Mouse (Mus musculus): ENCODE results near the gene Treml1. TPM values are rescaled to one million over a fixed set of nuclear protein-coding genes. Genes with fewer than 3 reads are reported as not detected.

Treml1 gene
- total and polyA plus RNA-seq, 3 experiments: 0.34 to 6.7 TPM; not detected in 1

GRCm38 (mm10) chr17:48391446-48391845 lies 31.7 kb downstream of the Treml1 start:
- H3K36me3 ChIP-seq (replicated peaks): peaks cover 99% of the 10 kb centered on the region
- H3K4me1 ChIP-seq (ENCODE audit: insufficient read depth, low read depth, low read length): peaks cover 26% of the 10 kb centered on the region
- H3K4me3 ChIP-seq (ENCODE audit: low read depth, low read length): no peak overlapping the region
- no peak for ATAC-seq (ENCODE audit: extremely low read depth, insufficient number of reproducible peaks, low FRiP score, poor library complexity, severe bottlenecking)
- no peak for TF ChIP-seq TAL1 (conservative IDR thresholded peaks at IDR 0.05; ENCODE audit: low read depth, low read length)
- no peak for TF ChIP-seq GATA2 (IDR thresholded peaks at IDR 0.05; ENCODE audit: borderline replicate concordance, low read depth, low read length)
- TF ChIP-seq CTCF (IDR thresholded peaks at IDR 0.05; ENCODE audit: low read depth, low read length): no peak
- TF ChIP-seq POLR2AphosphoS5 (IDR thresholded peaks at IDR 0.05; ENCODE audit: insufficient replicate concordance, low read depth, low read length): no peak
- no peak for TF ChIP-seq GATA1 (IDR thresholded peaks at IDR 0.05; ENCODE audit: borderline replicate concordance, low read length)
- H3K27me3 ChIP-seq (ENCODE audit: insufficient read depth, low read length): no peaks in the 10 kb centered on the region
- H3K9me3 ChIP-seq (replicated peaks): no peaks in the 10 kb centered on the region
- no peak for DNase-seq (ENCODE audit: low spot score)

GRCm38 (mm10) chr17:48392616-48393015 lies 32.9 kb downstream of the Treml1 start:
- Histone ChIP-seq H3K27me3 (ENCODE audit: insufficient read depth, low read length) (no peaks in the 10 kb centered on the region), H3K9me3 (replicated peaks) (no peaks in the 10 kb centered on the region), H3K4me1 (ENCODE audit: insufficient read depth, low read depth, low read length) (peaks cover 28% of the 10 kb centered on the region), H3K36me3 (replicated peaks) (peaks cover 100% of the 10 kb centered on the region), H3K4me3 (ENCODE audit: low read depth, low read length) (no peak overlapping the region)
- DNase-seq (ENCODE audit: low spot score): no peak
- TF ChIP-seq TAL1 (conservative IDR thresholded peaks at IDR 0.05; ENCODE audit: low read depth, low read length) (no peak), GATA2 (IDR thresholded peaks at IDR 0.05; ENCODE audit: borderline replicate concordance, low read depth, low read length) (no peak), CTCF (IDR thresholded peaks at IDR 0.05; ENCODE audit: low read depth, low read length) (no peak), GATA1 (IDR thresholded peaks at IDR 0.05; ENCODE audit: borderline replicate concordance, low read length) (no peak), POLR2AphosphoS5 (IDR thresholded peaks at IDR 0.05; ENCODE audit: insufficient replicate concordance, low read depth, low read length) (no peak)
- ATAC-seq (ENCODE audit: extremely low read depth, insufficient number of reproducible peaks, low FRiP score, poor library complexity, severe bottlenecking): no peak

DNA sequence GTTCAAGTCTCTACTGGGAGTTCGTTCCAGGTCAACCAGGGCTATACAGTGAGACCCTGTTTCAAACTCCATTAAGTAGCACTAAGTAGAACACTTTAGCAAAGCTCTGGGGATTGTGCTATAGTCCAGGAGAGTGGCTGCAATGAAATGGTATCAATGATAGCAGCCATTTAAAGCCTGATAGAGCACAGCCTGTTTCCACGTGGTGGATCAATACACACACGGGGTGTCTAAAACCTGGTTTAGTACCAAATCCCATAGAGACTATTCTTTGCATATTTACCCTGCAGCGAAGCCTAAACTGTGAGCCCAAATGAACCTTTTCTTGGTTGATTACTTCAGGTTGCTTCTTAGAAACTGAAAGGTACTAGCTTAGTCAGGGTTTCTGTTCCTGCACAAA lies 42.0 kb downstream of the Treml1 start:
- Histone ChIP-seq H3K9me3 (replicated peaks) (no peaks in the 10 kb centered on the region), H3K4me1 (ENCODE audit: insufficient read depth, low read depth, low read length) (peaks cover 50% of the 10 kb centered on the region), H3K27me3 (ENCODE audit: insufficient read depth, low read length) (no peaks in the 10 kb centered on the region), H3K36me3 (replicated peaks) (peaks cover 82% of the 10 kb centered on the region), H3K4me3 (ENCODE audit: low read depth, low read length) (no peak overlapping the region)
- TF ChIP-seq POLR2AphosphoS5 (IDR thresholded peaks at IDR 0.05; ENCODE audit: insufficient replicate concordance, low read depth, low read length) (no peak), TAL1 (conservative IDR thresholded peaks at IDR 0.05; ENCODE audit: low read depth, low read length) (no peak), CTCF (IDR thresholded peaks at IDR 0.05; ENCODE audit: low read depth, low read length) (no peak), GATA2 (IDR thresholded peaks at IDR 0.05; ENCODE audit: borderline replicate concordance, low read depth, low read length) (no peak), GATA1 (IDR thresholded peaks at IDR 0.05; ENCODE audit: borderline replicate concordance, low read length) (no peak)
- ATAC-seq (ENCODE audit: extremely low read depth, insufficient number of reproducible peaks, low FRiP score, poor library complexity, severe bottlenecking) (no peak), DNase-seq (ENCODE audit: low spot score) (no peak)

GRCm38 (mm10) chr17:48402751-48403150 lies 43.0 kb downstream of the Treml1 start:
- no peak for DNase-seq (ENCODE audit: low spot score)
- Histone ChIP-seq H3K9me3 (replicated peaks) (no peaks in the 10 kb centered on the region), H3K27me3 (ENCODE audit: insufficient read depth, low read length) (no peaks in the 10 kb centered on the region), H3K4me3 (ENCODE audit: low read depth, low read length) (no peak overlapping the region), H3K4me1 (ENCODE audit: insufficient read depth, low read depth, low read length) (peaks cover 59% of the 10 kb centered on the region), H3K36me3 (replicated peaks) (peaks cover 80% of the 10 kb centered on the region)
- TF ChIP-seq CTCF (IDR thresholded peaks at IDR 0.05; ENCODE audit: low read depth, low read length) (no peak), TAL1 (conservative IDR thresholded peaks at IDR 0.05; ENCODE audit: low read depth, low read length) (no peak), POLR2AphosphoS5 (IDR thresholded peaks at IDR 0.05; ENCODE audit: insufficient replicate concordance, low read depth, low read length) (no peak), GATA1 (IDR thresholded peaks at IDR 0.05; ENCODE audit: borderline replicate concordance, low read length) (no peak), GATA2 (IDR thresholded peaks at IDR 0.05; ENCODE audit: borderline replicate concordance, low read depth, low read length) (no peak)
- no peak for ATAC-seq (ENCODE audit: extremely low read depth, insufficient number of reproducible peaks, low FRiP score, poor library complexity, severe bottlenecking)

DNA sequence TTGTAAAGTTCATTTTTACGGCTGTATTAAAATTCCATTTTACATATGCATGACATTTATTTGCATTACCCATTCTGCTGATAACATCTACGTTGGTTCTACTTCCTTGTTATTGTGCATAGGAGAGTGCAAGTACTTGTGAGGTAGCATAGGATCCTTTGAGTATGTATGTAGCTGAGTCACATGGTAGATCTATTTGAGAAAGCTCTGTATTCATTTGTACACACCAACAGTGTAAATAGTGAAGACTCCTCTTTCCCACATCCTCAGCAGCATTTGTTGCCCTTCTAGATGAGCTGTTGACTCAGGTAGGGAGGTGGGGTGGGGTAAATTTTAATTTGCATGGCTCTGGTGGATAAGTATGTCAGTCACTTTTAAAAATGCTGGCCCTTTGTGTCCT lies 44.1 kb downstream of the Treml1 start:
- Histone ChIP-seq H3K9me3 (replicated peaks) (no peaks in the 10 kb centered on the region), H3K4me1 (ENCODE audit: insufficient read depth, low read depth, low read length) (peaks cover 60% of the 10 kb centered on the region), H3K36me3 (replicated peaks) (peaks cover 69% of the 10 kb centered on the region), H3K4me3 (ENCODE audit: low read depth, low read length) (no peak overlapping the region), H3K27me3 (ENCODE audit: insufficient read depth, low read length) (no peaks in the 10 kb centered on the region)
- DNase-seq (ENCODE audit: low spot score) (no peak), ATAC-seq (ENCODE audit: extremely low read depth, insufficient number of reproducible peaks, low FRiP score, poor library complexity, severe bottlenecking) (no peak)
- TF ChIP-seq CTCF (IDR thresholded peaks at IDR 0.05; ENCODE audit: low read depth, low read length) (no peak), GATA2 (IDR thresholded peaks at IDR 0.05; ENCODE audit: borderline replicate concordance, low read depth, low read length) (no peak), GATA1 (IDR thresholded peaks at IDR 0.05; ENCODE audit: borderline replicate concordance, low read length) (no peak), TAL1 (conservative IDR thresholded peaks at IDR 0.05; ENCODE audit: low read depth, low read length) (no peak), POLR2AphosphoS5 (IDR thresholded peaks at IDR 0.05; ENCODE audit: insufficient replicate concordance, low read depth, low read length) (no peak)

DNA sequence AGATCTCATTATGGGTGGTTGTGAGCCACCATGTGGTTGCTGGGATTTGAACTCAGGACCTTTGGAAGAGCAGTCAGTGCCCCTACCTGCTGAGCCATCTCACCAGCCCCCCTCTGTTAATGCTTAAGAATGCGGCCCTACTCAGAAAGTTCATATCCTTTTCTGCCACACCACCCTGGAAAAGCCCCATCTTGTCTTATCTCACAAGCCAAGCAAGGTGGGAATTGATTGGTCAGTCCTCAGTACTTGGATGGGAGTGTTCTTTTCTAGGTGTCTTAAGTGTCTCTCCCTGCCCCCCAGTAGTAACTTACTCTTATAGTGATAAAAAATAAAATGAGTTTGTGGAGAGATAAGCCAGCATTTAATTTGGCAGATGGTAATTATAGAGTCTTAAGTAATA lies 45.0 kb downstream of the Treml1 start:
- Histone ChIP-seq H3K4me3 (ENCODE audit: low read depth, low read length) (no peak overlapping the region), H3K9me3 (replicated peaks) (no peaks in the 10 kb centered on the region), H3K27me3 (ENCODE audit: insufficient read depth, low read length) (no peaks in the 10 kb centered on the region), H3K36me3 (replicated peaks) (peaks cover 61% of the 10 kb centered on the region), H3K4me1 (ENCODE audit: insufficient read depth, low read depth, low read length) (peaks cover 58% of the 10 kb centered on the region)
- DNase-seq (ENCODE audit: low spot score): no peak
- TF ChIP-seq CTCF (IDR thresholded peaks at IDR 0.05; ENCODE audit: low read depth, low read length) (no peak), POLR2AphosphoS5 (IDR thresholded peaks at IDR 0.05; ENCODE audit: insufficient replicate concordance, low read depth, low read length) (no peak), GATA1 (IDR thresholded peaks at IDR 0.05; ENCODE audit: borderline replicate concordance, low read length) (no peak), GATA2 (IDR thresholded peaks at IDR 0.05; ENCODE audit: borderline replicate concordance, low read depth, low read length) (no peak), TAL1 (conservative IDR thresholded peaks at IDR 0.05; ENCODE audit: low read depth, low read length) (no peak)
- no peak for ATAC-seq (ENCODE audit: extremely low read depth, insufficient number of reproducible peaks, low FRiP score, poor library complexity, severe bottlenecking)

All from G1E (cell line).